Mouse (Mus musculus) thymus, postnatal 14 days (tissue): ENCODE measurements around the gene Pde10a.
A peak's percentile ranks its signal among the peaks of the same experiment; 100 is the strongest.

Source experiments
- DNase-seq: peaks from one replicate; pipeline ENCODE4 v3.0.0; 2021

Pde10a gene

DNA sequence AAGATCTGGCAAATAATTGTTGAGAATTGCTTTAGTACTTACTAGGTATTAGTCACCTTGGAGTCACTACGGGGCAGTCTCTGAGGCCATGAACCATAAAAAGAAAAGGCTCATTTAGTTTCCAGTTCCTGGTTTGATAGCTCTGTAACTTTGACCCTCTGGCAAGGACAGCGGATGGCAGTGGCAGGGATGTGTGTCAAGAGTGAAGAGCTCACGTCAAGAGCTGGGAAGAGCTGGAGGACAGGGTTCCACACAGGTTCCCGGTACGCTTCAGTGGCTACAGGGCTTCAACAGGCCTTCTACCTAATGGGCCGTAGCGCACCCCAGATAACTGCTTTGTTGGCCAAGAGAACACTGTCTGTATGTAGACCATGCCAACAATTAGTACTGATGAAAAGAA is 374.0 kb downstream of the Pde10a start:
- no peak for DNase-seq

DNA sequence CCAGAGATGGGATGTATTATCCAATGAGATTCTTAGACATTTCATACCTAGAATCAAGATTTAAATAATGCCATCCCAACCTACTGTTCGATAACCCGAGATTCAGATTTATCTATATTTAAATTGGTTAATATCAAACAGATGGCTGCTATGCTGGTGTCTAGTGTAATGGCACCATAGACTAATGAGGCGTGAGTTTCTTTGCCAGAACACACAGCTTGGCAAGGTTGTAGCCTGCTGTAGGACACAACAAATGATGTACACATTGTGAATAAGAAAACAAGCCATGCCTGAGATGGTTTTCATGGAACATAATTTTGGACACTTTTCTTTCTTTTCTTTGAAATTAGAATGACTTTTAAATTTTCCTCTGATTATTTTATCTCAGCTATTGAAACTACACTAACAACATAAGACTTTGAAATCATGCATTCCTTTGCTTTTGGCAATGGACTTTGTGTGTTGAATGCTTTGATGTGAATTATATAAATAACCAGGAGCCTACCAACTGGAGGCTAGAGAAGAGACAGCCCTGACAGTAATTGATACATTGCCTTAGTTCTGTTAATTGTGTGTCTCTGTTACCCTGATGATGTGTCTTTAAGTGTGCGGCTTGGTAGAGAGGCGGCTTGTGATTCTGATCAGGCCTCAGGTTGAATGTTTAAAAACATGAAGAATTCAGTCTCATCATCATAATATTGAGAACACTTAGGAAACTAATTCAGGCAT is 378.5 kb downstream of the Pde10a start:
- DNase-seq: no peak

DNA sequence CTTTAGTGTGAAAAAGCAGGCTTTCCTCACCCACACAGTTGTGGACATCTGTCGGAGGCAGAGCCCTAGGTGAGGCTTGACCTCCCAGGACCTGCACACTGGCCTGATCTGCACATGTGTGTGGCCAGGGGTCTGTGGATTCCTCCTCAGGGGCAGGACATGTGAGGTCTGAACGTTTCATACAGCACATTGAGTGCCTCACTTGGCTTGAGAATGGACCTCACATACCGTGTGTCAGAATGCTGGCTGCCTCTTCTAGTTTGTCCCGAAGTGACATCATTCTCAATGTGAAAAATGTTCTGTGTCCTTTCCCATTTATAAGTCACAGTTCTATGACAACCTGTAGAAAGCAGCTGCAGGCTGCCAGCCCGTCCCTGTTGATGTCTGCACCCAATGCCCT is 385.4 kb downstream of the Pde10a start:
- DNase-seq: no peak

DNA sequence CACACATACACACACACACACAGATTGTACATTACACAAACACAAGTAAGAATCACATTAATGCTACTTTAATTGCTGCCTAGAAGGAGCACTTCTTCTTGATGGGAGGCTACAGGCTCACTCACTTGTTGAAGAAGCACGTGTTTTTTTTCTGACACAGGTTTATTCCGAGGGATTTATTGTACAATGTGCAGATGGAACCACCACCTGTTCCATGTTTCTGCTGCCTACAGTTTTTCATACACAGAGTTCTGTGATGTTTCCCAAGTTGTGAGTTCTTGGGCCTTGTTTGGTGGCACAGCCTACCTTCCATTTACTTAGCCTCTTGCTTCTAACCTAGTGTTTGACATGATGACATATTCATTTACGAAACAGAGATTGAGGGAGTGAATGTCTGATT is 387.8 kb downstream of the Pde10a start:
- no peak for DNase-seq

DNA sequence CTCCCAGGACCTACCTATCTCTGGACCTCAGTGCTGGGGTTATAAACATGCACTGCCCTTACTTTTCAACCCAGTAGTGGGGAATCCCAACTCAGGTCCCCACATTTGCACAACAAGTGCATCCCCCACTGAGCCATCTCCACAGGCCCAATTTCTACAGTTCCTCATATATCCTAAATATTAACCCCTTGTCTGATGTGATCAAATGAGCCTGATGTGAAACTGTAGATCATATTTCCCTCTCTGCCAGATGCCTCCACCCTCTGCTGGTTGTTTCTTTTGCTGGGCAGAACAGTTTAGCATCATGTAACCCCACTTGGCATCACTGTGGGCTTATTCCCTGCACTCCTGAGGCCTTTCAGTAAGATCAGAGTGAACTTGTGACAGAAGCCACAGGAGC is 390.5 kb downstream of the Pde10a start:
- DNase-seq: no peak

DNA sequence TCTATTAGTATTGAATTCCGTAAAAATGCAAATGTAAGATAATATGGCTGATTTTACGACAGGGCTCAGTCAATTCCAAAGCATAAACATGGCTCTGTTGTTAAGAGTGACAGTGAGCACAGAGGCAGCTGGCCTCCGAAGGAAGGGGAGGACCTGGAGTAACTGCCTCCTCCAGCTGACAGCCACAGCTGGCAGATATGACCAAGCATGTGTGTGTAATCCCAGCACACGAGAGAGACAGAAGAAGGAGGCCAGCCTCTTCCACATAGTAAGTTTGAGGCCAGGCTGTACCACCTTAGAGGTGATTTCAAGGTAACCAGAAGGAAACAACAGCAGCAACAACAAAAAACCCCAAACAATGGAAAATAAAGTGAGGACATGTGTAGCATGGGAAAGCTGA is 397.9 kb downstream of the Pde10a start:
- DNase-seq: peak; percentile 58

DNA sequence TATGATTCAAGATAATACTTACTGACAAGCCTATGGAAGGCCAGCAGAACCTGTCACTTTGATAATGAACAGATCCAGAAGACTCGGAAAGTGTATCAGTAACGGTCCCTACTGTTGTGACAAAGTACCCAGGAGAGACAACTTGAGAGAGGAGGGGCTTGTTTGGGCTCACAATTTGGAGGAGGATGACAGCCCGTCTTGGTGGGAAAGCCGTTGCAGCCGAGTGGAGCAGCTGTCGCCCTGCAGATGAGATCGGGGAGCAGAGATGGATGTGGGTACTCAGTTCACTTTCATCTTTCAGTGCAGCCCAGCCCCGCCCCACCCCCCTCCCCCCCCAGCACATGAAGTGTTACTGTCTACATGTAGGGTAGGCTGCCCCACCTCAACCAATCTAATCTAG is 398.6 kb downstream of the Pde10a start:
- DNase-seq: peak; percentile 74

DNA sequence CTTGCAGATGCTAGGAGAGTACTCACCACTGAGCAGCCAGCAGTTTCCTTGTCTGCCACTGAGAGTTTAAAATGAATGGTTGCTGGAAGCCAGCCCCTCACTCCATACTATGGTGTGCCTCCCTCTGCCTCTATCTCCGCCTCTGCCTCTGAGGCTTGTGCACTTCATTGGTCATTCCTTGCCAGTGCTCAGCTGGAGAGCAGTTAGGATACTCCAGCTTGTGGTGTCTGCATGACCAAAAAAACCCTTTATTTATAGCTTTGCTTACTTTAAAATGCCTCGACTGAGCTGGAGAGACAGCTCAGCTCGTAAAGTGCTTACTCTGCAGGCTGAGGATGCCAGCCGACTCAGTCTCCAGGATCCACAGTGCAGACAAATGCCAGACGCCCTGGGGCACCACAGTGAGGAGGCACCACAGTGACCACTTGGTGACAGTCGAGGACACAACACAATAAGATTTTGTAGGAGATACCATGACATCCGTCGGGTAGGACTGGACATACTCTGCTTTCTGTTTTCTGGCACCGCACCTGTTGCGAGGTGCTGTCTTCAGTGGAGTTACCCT is 400.7 kb downstream of the Pde10a start:
- DNase-seq: no peak

DNA sequence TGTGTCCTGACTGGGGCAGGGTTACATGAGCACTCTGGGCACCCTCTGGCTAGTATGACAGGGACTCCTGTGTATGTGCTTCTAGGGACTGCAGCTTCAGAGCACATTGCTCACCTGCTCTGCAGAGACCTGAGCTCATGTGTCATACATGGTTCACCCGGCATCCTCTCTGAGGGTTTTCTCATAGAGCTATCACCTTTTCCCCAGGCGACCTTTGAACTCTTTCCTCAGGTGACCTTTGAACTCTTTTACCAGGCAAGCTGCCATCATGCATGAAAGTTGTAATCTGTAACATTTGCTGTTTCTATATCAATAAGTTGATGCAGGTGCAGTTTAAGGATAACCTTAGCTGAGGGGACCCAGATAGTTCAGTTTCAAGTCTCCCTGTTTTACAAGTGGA is 403.4 kb downstream of the Pde10a start:
- no peak for DNase-seq

DNA sequence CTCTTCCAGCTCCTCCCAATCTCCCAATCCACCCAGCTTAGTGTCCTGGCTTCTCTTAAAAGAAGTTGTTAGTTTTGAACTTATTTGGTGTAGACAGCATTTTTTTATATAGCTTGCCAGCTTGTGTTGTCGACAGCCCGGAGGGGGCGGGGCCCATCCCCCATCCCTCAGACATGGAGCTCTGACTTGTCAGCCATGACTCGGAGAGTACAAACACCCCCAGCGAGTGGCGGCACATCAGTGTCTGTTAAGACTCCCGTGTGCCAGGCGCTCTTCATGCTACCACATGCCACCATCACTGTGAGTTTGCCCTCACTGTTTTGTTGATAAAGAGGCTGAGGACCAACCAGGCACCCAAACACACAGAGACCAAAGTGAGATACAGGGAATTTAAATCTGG is 404.5 kb downstream of the Pde10a start:
- DNase-seq: no peak

DNA sequence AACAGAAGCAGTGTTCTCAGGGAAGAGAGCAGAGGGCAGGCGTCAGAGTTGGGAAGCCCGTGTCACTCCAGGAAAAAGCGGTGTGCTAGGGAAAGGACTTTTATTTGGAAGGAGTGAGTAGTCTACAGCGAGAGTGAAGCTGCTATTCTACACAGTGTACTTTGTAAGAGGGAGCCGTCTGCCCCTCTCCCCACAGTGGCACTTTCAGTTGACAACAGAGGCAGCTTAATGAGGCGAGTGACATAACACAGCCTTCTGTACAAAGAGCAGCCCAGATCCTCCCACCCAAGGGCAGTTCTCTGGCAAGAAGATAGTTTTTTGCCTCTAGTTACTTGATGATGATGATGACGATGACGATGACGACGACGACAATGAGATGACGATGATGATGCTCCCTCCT is 410.4 kb downstream of the Pde10a start:
- DNase-seq: no peak

DNA sequence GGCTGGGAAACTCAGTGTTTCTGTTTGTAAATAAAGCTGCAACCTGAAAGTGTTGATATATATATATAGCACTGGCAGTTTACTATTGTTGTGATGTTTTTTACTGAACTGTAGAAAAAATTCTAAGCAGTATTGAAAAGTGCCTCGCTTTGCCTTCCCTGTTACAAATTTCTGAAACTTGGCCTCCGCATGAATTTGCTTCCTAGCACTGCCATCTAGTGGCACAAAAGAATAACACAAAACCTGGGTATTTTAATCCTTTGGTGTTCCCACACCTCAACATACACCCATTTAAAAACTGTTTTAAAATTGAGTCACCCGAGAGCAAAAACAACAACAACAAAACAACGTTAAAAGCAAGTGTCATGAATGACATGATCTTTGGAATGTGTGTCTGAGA is 411.4 kb downstream of the Pde10a start:
- peak; percentile 52 for DNase-seq

DNA sequence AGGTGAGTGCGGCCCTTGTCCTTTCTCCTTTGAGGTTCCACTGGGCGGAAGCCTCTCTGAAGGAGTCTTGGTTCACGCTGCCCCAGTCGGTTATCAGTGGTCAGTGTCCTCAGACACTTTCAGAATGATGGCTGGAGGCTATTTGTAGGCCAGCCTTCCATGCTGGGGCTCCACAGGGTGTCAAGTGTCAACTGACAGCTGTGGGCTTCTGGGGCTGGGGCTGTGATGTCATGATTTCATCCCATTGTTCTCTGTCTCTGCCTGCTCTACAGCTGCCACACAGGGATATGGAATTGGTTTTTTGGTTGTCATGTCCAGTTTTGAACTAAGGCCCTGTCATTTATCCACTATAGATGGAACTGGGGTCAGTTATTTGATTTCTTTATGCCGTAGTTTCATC is 426.4 kb downstream of the Pde10a start:
- no peak for DNase-seq

DNA sequence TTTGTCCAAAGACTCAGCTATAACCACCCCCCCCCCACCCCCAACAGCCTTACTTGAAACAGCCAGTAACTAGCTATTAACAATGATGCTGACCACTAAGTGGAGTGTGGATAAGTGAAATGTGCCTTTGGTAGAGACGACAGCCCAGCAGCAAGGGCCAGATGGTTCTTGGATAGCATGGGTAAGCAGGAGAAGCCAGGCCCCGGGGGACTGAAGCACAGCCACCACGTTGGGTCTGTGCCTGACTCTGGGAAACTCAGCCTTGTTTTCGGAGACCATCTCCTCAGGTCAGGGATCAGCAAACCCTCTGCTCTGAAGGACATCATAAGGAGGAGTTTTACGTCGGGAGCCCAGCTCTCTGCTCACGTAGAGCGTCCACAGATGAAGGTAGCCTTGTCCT is 427.8 kb downstream of the Pde10a start:
- DNase-seq: no peak

DNA sequence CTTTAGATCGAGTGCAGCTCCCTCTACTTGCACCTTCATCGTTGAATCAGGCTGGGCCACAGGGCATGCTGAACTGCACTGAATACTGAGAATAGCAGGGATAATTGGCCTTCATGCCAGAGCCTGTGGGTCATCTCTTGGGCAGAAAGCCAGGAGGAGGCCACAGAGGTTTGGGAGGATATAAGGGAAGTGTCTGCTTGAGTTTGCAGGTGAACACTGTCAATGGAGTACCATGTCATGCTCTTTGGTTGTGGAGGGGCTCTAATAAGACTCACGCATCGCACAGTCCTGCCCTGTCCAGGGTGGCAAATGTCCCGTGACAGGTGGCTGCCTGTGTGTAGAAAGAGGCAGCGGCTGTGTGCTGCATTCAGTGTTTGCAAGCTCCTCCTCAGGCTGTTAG is 433.0 kb downstream of the Pde10a start:
- DNase-seq: no peak

DNA sequence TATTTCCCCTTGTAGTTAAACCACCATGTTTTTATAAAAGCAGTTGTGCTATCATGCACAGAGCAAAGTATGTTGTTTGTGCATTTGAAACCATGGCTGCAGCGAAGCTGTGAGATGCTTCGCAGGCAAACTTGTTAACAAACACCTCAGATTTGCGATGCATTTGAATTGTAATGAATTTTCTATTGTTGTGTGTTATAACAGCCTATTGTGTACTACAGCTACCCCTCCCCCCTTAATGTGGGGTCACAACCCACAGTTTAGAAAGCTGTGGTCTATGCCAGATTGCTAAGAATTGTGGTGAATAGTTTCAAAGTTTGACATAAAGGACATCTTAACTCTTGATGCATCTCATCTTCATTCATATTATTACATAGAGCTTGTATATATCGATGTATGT is 435.2 kb downstream of the Pde10a start:
- no peak for DNase-seq

DNA sequence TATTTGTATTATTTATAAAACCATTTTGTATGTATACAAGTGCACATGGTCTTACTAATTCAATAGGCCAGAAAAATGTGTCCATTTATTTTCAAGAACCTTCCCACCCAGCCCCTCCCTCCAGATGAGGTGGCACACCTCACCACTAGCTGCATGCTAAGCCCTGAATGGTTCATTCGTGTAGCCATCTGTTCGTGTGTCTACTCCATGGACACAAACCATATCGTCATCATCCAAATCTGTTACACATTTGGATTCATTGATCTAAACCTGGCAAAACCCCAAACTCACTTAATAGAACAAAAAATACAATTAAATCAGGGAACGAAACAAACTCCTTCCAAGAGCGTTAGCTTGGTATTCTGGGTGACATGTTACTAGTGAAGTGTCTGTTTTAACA is 435.9 kb downstream of the Pde10a start:
- no peak for DNase-seq

DNA sequence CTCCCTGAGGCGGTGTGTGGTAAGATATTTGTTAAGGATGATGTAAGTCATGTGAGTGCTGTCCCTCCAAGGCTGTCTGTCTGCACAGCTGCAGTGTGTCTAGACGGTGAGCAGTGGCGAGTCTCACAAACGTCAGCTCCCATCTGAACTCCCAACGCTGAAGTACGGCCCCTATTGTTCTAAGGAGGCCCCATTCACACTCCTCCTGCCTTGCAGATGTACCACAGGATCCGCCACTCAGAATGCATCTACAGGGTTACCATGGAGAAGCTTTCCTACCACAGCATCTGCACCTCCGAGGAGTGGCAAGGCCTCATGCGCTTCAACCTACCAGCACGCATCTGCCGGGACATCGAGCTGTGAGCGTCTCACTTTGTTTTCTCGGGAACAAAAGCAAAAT is 436.5 kb downstream of the Pde10a start:
- no peak for DNase-seq

DNA sequence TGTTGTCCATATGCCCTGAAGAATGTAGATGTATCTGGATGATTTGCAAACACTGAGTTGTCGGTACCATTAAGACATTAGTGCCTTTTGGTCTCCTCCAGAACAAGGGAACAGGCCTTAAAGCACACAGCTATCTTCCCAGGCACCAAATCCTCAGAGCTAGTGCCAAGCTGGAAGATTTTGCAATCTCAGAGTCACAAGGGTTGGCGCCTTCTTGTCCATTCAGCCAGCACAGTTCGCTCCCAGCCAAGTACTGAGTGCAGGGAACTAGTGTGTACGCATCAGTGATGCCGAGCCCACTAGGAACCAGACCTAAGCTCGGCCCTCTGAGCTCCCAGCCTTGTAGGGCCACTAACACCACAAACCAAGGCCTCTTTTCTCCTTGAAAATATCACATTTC is 440.0 kb downstream of the Pde10a start:
- no peak for DNase-seq

DNA sequence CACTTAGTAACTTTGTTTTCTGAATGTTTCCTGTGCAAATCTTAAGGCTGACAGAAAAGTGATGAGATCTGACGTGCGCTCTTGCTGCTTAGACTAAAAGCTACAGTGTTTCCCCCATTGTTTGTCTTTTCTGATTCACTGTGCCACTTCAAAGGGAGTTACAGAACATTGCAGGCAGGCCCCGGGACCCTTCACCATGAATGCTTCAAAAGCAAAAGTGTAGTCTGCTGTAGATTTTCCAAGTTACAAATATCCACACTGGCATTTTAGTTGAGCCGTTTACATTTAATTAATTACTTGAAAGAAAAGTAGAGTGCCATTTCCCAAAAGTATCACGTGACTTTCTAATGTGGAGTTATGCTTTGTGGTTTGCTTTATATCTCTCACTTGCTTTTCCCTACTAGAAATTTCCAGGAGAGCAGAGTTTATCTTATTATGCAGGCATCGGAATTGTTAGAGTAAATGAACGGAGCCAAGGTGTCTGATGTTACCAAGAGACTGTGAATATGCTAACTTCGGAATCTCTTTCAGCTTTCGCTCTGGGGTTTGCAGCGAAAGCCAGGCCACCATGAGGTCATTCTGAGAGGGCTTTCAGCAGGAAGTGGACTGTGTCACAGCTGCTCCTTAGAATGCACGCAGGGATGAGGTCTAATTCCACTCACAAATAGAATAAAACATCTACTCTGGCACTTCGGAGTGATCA is 447.1 kb downstream of the Pde10a start:
- DNase-seq: no peak

DNA sequence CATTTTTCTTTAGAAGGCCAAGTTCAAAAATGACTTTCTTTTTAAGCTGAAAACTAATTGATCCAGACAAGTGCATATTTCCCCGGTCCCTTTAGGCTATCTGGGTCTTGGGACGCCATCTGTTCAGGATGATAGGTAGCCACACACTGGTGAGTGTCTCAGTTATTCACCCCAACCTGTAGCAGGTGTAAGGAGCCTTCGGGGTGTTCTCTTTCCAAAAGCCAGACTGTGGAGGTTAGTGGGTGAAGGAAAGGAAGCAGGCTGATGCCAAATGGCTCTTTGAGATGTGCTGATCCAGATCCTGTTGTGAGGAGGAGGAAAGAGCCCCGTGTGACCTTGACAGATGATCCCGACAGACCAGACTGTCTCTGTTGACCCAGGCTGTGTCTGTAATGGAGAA is 448.2 kb downstream of the Pde10a start:
- DNase-seq: no peak

DNA sequence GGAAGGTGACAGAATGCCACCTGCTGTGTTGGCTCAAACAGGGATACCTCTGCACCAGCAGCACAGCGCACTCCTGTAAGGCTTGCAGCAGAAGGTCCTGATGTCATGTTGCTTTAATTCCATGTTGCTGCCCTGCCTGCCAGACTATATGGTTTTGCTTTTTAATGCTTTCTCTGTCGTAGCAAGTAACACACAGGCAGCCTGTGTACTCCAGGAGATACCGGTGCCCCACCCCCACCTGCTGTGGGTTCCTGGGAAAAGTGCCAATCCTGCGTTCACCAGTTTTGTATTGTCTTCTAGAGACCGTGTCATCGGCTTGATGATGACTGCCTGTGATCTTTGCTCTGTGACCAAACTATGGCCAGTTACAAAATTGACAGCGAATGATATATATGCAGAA is 449.3 kb downstream of the Pde10a start:
- DNase-seq: no peak

DNA sequence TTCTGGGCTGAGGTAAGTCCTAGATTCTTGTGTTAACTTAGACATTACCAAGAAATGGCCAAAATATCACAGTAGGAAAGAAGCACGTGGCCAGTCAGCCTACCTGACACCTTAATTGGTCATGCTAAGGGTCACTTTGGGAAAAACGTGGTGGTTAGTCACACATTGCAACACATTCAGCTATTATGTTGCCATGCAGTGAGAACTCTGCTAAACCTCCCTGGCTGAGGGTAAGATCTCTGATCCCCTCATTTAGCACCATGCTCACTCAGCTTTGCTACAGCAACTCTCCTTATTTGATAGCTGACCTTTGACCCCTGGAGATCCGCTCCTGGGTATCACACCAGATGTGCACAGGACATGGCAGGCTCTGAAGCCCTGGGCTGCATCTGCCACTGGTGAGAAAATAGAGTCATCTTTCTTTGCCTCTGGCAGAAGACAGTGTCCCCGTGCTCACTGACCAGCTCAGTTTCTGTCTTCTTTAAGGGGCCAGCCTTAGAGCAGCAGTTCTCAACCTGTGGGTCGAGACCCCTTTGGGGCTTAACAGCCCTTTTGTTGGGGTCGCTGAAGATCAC is 449.7 kb downstream of the Pde10a start:
- no peak for DNase-seq

DNA sequence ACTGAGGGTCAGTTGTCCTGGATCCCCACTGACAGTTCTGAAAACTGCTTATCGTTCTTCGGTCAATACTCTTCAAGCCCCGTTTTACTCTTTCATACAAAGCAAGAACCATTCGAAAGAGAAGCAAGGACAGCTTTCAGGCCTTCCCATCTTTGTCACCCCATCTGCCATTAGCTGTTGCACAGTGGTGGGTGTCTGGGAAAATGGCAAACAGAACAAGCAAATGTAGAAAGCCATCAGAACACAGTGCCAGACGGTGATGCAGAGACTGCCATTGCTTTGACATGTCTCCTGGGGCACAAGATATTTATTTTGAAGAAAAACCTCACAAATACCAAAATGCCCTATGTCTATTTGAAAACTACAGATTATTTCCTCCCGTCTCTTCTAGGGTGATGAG is 451.6 kb downstream of the Pde10a start:
- DNase-seq: no peak
